Mouse (Mus musculus): ENCODE measurements around the gene Phc2. TPM values are rescaled to one million over a fixed set of nuclear protein-coding genes. Genes with fewer than 3 reads are reported as not detected.

Phc2 gene
- polyA plus RNA-seq, 1 experiment from 2014 or later = 110 TPM

- H3K9ac ChIP-seq (ENCODE audit: low read length) = 0 out of 2 replicates have a peak overlapping the region, but pooled peaks have one; percentile 9
- ATAC-seq (ENCODE audit: low FRiP score) (peak; percentile 61; the same call in 1 of the 2 replicates), DNase-seq (ENCODE audit: low spot score, missing footprints) (no peak)
- H3K27ac ChIP-seq (ENCODE audit: low read depth, low read length) = no peak overlapping the region
- peaks cover 2% of the 10 kb centered on the region; the same call in 1 of the 2 replicates for H3K4me1 ChIP-seq (ENCODE audit: control insufficient read depth, insufficient read depth, low read length)
- H3K9me3 ChIP-seq (ENCODE audit: control insufficient read depth, low read length) = no peaks in the 10 kb centered on the region
- no peak overlapping the region for H3K4me2 ChIP-seq
- H3K36me3 ChIP-seq (ENCODE audit: control insufficient read depth, insufficient read depth, low read length) = no peaks in the 10 kb centered on the region
- 57% methylated on average over 8 of the region's 8 CpGs for WGBS
- H3K27me3 ChIP-seq (ENCODE audit: control insufficient read depth, insufficient read depth, low read length) = no peaks in the 10 kb centered on the region
- no peak overlapping the region for H3K4me3 ChIP-seq (ENCODE audit: low read depth, low read length)
These were observed 26.6 kb downstream of the Phc2 start for GRCm38 (mm10) chr4:128681126-128681525.

GRCm38 (mm10) chr4:128682281-128682680 lies 27.8 kb downstream of the Phc2 start:
- no peaks in the 10 kb centered on the region for H3K9me3 ChIP-seq (ENCODE audit: control insufficient read depth, low read length)
- H3K4me3 ChIP-seq (ENCODE audit: low read depth, low read length) = no peak overlapping the region
- DNase-seq (ENCODE audit: low spot score, missing footprints) = no peak
- H3K27me3 ChIP-seq (ENCODE audit: control insufficient read depth, insufficient read depth, low read length) = no peaks in the 10 kb centered on the region
- no peak overlapping the region for H3K9ac ChIP-seq (ENCODE audit: low read length)
- 93% methylated on average over 13 of the region's 13 CpGs for WGBS
- H3K4me2 ChIP-seq = no peak overlapping the region
- no peaks in the 10 kb centered on the region for H3K36me3 ChIP-seq (ENCODE audit: control insufficient read depth, insufficient read depth, low read length)
- ATAC-seq (ENCODE audit: low FRiP score) = no peak
- H3K27ac ChIP-seq (ENCODE audit: low read depth, low read length) = no peak overlapping the region
- peaks cover 2% of the 10 kb centered on the region; the same call in 1 of the 2 replicates for H3K4me1 ChIP-seq (ENCODE audit: control insufficient read depth, insufficient read depth, low read length)

GRCm38 (mm10) chr4:128683706-128684105 lies 29.2 kb downstream of the Phc2 start:
- Histone ChIP-seq H3K9me3 (ENCODE audit: control insufficient read depth, low read length) (no peaks in the 10 kb centered on the region), H3K4me3 (ENCODE audit: low read depth, low read length) (no peak overlapping the region), H3K9ac (ENCODE audit: low read length) (no peak overlapping the region), H3K36me3 (ENCODE audit: control insufficient read depth, insufficient read depth, low read length) (no peaks in the 10 kb centered on the region), H3K27me3 (ENCODE audit: control insufficient read depth, insufficient read depth, low read length) (no peaks in the 10 kb centered on the region), H3K4me1 (ENCODE audit: control insufficient read depth, insufficient read depth, low read length) (peaks cover 2% of the 10 kb centered on the region; the same call in 1 of the 2 replicates), H3K4me2 (no peak overlapping the region), H3K27ac (ENCODE audit: low read depth, low read length) (peak overlapping the region; percentile 48; the same call in 1 of the 2 replicates)
- WGBS = 45% methylated on average over 3 of the region's 3 CpGs
- no peak for DNase-seq (ENCODE audit: low spot score, missing footprints)
- peak; percentile 38; the same call in 1 of the 2 replicates for ATAC-seq (ENCODE audit: low FRiP score)

GRCm38 (mm10) chr4:128684108-128684507 lies 29.6 kb downstream of the Phc2 start:
- Histone ChIP-seq H3K27me3 (ENCODE audit: control insufficient read depth, insufficient read depth, low read length) (no peaks in the 10 kb centered on the region), H3K9ac (ENCODE audit: low read length) (no peak overlapping the region), H3K4me1 (ENCODE audit: control insufficient read depth, insufficient read depth, low read length) (peaks cover 2% of the 10 kb centered on the region; the same call in 1 of the 2 replicates), H3K9me3 (ENCODE audit: control insufficient read depth, low read length) (no peaks in the 10 kb centered on the region), H3K27ac (ENCODE audit: low read depth, low read length) (no peak overlapping the region), H3K4me3 (ENCODE audit: low read depth, low read length) (no peak overlapping the region), H3K4me2 (no peak overlapping the region), H3K36me3 (ENCODE audit: control insufficient read depth, insufficient read depth, low read length) (no peaks in the 10 kb centered on the region)
- 76% methylated on average over 11 of the region's 11 CpGs for WGBS
- DNase-seq (ENCODE audit: low spot score, missing footprints) (no peak), ATAC-seq (ENCODE audit: low FRiP score) (no peak)

- no peak for DNase-seq (ENCODE audit: low spot score, missing footprints)
- no peak overlapping the region for H3K4me3 ChIP-seq (ENCODE audit: low read depth, low read length)
- H3K27ac ChIP-seq (ENCODE audit: low read depth, low read length) = no peak overlapping the region
- H3K9me3 ChIP-seq (ENCODE audit: control insufficient read depth, low read length) = no peaks in the 10 kb centered on the region
- no peaks in the 10 kb centered on the region for H3K36me3 ChIP-seq (ENCODE audit: control insufficient read depth, insufficient read depth, low read length)
- H3K9ac ChIP-seq (ENCODE audit: low read length) = no peak overlapping the region
- H3K27me3 ChIP-seq (ENCODE audit: control insufficient read depth, insufficient read depth, low read length) = no peaks in the 10 kb centered on the region
- no peak overlapping the region for H3K4me2 ChIP-seq
- WGBS = 73% methylated on average over 6 of the region's 6 CpGs
- no peak for ATAC-seq (ENCODE audit: low FRiP score)
- peaks cover 4% of the 10 kb centered on the region for H3K4me1 ChIP-seq (ENCODE audit: control insufficient read depth, insufficient read depth, low read length)
These were observed 34.0 kb downstream of the Phc2 start for GRCm38 (mm10) chr4:128688513-128688913.

- H3K9ac ChIP-seq (ENCODE audit: low read length) = no peak overlapping the region
- H3K36me3 ChIP-seq (ENCODE audit: control insufficient read depth, insufficient read depth, low read length) = no peaks in the 10 kb centered on the region
- H3K4me1 ChIP-seq (ENCODE audit: control insufficient read depth, insufficient read depth, low read length) = peaks cover 2% of the 10 kb centered on the region
- no peak overlapping the region for H3K4me3 ChIP-seq (ENCODE audit: low read depth, low read length)
- H3K9me3 ChIP-seq (ENCODE audit: control insufficient read depth, low read length) = no peaks in the 10 kb centered on the region
- WGBS = 85% methylated on average over 9 of the region's 9 CpGs
- no peaks in the 10 kb centered on the region for H3K27me3 ChIP-seq (ENCODE audit: control insufficient read depth, insufficient read depth, low read length)
- no peak overlapping the region for H3K27ac ChIP-seq (ENCODE audit: low read depth, low read length)
- ATAC-seq (ENCODE audit: low FRiP score) = no peak
- H3K4me2 ChIP-seq = no peak overlapping the region
- DNase-seq (ENCODE audit: low spot score, missing footprints) = no peak
These were observed 34.5 kb downstream of the Phc2 start for GRCm38 (mm10) chr4:128688976-128689375.

GRCm38 (mm10) chr4:128689739-128690304 lies 35.3 kb downstream of the Phc2 start:
- Histone ChIP-seq H3K9ac (ENCODE audit: low read length) (no peak overlapping the region), H3K27me3 (ENCODE audit: control insufficient read depth, insufficient read depth, low read length) (no peaks in the 10 kb centered on the region), H3K36me3 (ENCODE audit: control insufficient read depth, insufficient read depth, low read length) (no peaks in the 10 kb centered on the region), H3K27ac (ENCODE audit: low read depth, low read length) (no peak overlapping the region), H3K4me1 (ENCODE audit: control insufficient read depth, insufficient read depth, low read length) (peaks cover 2% of the 10 kb centered on the region), H3K4me3 (ENCODE audit: low read depth, low read length) (no peak overlapping the region), H3K4me2 (no peak overlapping the region), H3K9me3 (ENCODE audit: control insufficient read depth, low read length) (no peaks in the 10 kb centered on the region)
- ATAC-seq (ENCODE audit: low FRiP score) (no peak), DNase-seq (ENCODE audit: low spot score, missing footprints) (no peak)
- 82% methylated on average over 6 of the region's 6 CpGs for WGBS

- Histone ChIP-seq H3K27me3 (ENCODE audit: control insufficient read depth, insufficient read depth, low read length) (no peaks in the 10 kb centered on the region), H3K4me2 (no peak overlapping the region), H3K9me3 (ENCODE audit: control insufficient read depth, low read length) (no peaks in the 10 kb centered on the region), H3K4me3 (ENCODE audit: low read depth, low read length) (no peak overlapping the region), H3K9ac (ENCODE audit: low read length) (no peak overlapping the region), H3K36me3 (ENCODE audit: control insufficient read depth, insufficient read depth, low read length) (no peaks in the 10 kb centered on the region), H3K4me1 (ENCODE audit: control insufficient read depth, insufficient read depth, low read length) (peaks cover 2% of the 10 kb centered on the region; the same call in 1 of the 2 replicates), H3K27ac (ENCODE audit: low read depth, low read length) (no peak overlapping the region)
- DNase-seq (ENCODE audit: low spot score, missing footprints) (no peak), ATAC-seq (ENCODE audit: low FRiP score) (no peak)
- 86% methylated on average over 4 of the region's 4 CpGs for WGBS
These were observed 36.7 kb downstream of the Phc2 start for GRCm38 (mm10) chr4:128691195-128691594.

GRCm38 (mm10) chr4:128692149-128692925 lies 37.8 kb downstream of the Phc2 start:
- Histone ChIP-seq H3K36me3 (ENCODE audit: control insufficient read depth, insufficient read depth, low read length) (no peaks in the 10 kb centered on the region), H3K4me3 (ENCODE audit: low read depth, low read length) (no peak overlapping the region), H3K9ac (ENCODE audit: low read length) (no peak overlapping the region), H3K4me2 (no peak overlapping the region), H3K27ac (ENCODE audit: low read depth, low read length) (no peak overlapping the region), H3K27me3 (ENCODE audit: control insufficient read depth, insufficient read depth, low read length) (no peaks in the 10 kb centered on the region), H3K4me1 (ENCODE audit: control insufficient read depth, insufficient read depth, low read length) (peaks cover 2% of the 10 kb centered on the region; the same call in 1 of the 2 replicates), H3K9me3 (ENCODE audit: control insufficient read depth, low read length) (no peaks in the 10 kb centered on the region)
- 72% methylated on average over 14 of the region's 15 CpGs for WGBS
- no peak for ATAC-seq (ENCODE audit: low FRiP score)
- no peak for DNase-seq (ENCODE audit: low spot score, missing footprints)

Data from midbrain, embryonic 11.5 days (tissue).